Mouse (Mus musculus): Measurements from ENCODE around the gene Nab1. TPM values are rescaled to one million over a fixed set of nuclear protein-coding genes. Genes with fewer than 3 reads are reported as not detected.

Nab1 gene
- polyA plus RNA-seq, 1 experiment from 2014 or later = 48.0 TPM

DNA sequence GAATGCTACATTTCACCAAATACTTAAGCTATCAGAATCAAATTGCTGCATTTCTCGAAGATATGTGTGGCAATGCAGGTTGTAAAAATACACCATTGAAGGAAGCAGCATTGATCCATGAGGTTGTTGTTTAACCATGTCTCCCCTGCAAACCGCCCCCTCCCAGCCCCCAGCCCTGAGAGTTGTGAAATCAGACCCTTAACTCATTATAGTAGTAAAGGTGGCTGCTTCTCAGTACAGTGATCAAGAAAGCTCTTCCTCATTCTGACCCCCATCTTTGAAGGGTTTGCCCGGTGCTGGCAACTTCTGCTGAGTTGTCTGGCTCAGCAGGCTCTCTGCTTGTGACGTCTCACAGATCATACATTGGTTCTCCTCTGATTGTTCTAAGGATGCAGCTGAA is 66.4 kb downstream of the Nab1 start:
- POLR2A ChIA-PET = no interaction called here
- ATAC-seq (no peak), DNase-seq (ENCODE audit: low read depth, low spot score) (no peak)
- H3K27me3 ChIP-seq = peaks cover 19% of the 10 kb centered on the region
- CTCF ChIA-PET = interaction anchor here (1.3 kb wide), 1 partner anchor 14 kb away, joined by 3 read pairs; no protein-coding TSS in a partner anchor
- no peak for TF ChIP-seq CTCF (IDR thresholded peaks at IDR 0.05)
- in situ Hi-C loops (cut with MboI; ENCODE audit: low pct_unique_long_range_greater_than_20kb) = no loop called here

DNA sequence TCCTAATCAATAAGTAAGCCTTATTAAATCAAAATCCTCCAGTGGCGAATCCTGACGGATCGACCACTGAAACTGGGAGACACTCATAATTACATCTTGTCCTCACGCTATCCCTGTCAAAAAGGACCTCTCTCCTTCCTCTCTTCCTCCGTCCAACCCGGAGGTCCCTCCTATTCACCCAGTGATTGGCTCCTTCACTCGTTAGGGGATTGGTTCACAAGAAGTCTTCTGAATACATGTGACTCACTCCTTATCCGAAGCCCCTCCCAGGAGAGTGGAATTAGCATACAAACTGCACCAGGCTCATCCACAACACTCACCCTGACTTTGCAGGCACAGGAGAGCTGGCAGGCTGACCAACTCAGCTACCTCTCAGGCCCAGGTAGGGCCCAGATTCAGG is 68.7 kb downstream of the Nab1 start:
- POLR2A ChIA-PET = no interaction called here

DNA sequence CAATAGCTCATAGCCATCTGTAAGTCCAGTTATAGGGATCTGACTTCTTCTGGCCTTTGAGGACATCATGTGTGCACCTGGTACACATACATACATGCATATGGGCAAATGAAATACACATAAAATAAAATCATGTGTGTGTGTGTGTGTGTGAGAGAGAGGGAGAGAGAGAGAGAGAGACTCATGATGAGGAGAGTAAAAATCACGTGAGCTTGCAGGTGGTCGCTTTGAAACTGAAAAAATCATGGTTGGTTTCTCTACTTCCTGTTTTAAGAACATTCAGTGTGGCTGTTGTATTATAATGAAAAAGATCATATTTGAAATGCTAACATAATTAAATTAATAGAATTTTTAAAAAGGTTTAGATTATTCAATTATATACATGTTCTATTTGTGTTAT is 69.9 kb downstream of the Nab1 start:
- no peak for TF ChIP-seq CTCF (IDR thresholded peaks at IDR 0.05)
- no peaks in the 10 kb centered on the region for H3K27me3 ChIP-seq
- in situ Hi-C loops (cut with MboI; ENCODE audit: low pct_unique_long_range_greater_than_20kb) = no loop called here
- DNase-seq (ENCODE audit: low read depth, low spot score) (no peak), ATAC-seq (no peak)
- ChIA-PET POLR2A (no interaction called here), CTCF (no interaction called here)

More for the DNA sequence above, 68.7 kb downstream of the Nab1 start:
- CTCF ChIA-PET = no interaction called here
- ATAC-seq (no peak), DNase-seq (ENCODE audit: low read depth, low spot score) (no peak)
- in situ Hi-C loops (cut with MboI; ENCODE audit: low pct_unique_long_range_greater_than_20kb) = no loop called here
- peaks cover 2% of the 10 kb centered on the region for H3K27me3 ChIP-seq
- no peak for TF ChIP-seq CTCF (IDR thresholded peaks at IDR 0.05)

DNA sequence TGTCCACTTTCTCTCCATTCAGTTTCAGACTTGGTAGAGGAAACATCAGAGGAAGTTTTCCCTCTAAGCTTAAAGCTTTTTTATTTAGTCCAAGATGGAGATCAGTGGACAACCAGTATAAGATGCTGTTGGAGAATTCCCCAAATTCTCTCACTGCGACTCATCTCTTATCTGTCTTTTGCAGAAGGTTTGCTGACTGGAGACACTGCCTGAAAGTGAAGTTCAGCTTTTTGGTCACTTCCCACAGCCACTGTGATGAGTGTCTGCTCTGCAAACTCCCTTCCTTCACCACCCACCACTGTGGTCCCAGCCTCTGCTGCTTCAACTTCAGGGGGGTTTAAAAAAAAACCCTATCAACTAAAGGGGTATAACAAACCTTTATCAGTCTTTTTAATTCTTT is 70.4 kb downstream of the Nab1 start:
- no peaks in the 10 kb centered on the region for H3K27me3 ChIP-seq
- CTCF ChIA-PET = no interaction called here
- POLR2A ChIA-PET = no interaction called here
- in situ Hi-C loops (cut with MboI; ENCODE audit: low pct_unique_long_range_greater_than_20kb) = no loop called here
- no peak for TF ChIP-seq CTCF (IDR thresholded peaks at IDR 0.05)
- ATAC-seq (peak; percentile 39), DNase-seq (ENCODE audit: low read depth, low spot score) (no peak)

DNA sequence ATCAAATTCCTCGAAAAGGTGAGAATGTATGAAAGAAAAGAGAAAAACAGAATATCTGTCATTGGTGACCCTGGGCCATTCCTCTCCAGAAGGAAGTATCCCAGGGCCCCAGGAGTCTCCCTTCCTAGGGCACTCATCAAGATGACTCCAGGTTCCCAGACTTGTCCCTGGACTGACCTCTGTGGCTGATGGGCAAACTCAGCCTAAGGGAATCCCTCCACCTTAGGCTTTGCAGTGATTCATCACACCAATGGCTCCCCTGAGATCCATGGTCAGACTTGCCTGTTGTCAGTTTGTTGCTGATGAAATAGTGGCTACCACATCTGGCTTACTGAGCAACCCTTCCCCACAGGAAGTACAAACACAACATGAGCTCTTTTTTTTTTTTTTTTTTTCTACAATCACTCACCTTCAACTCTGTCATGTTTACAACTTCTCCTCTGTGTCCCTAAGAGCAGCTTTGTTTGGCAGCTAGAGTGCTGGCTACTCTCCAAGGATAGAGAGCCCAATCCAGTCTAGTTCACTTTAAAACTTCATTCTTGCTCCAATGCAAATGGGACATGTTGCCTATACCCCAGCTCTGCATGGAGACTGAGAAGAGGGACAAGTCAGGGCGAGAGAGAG is 72.5 kb downstream of the Nab1 start:
- ATAC-seq (peak; percentile 60), DNase-seq (ENCODE audit: low read depth, low spot score) (no peak)
- CTCF ChIA-PET = no interaction called here

DNA sequence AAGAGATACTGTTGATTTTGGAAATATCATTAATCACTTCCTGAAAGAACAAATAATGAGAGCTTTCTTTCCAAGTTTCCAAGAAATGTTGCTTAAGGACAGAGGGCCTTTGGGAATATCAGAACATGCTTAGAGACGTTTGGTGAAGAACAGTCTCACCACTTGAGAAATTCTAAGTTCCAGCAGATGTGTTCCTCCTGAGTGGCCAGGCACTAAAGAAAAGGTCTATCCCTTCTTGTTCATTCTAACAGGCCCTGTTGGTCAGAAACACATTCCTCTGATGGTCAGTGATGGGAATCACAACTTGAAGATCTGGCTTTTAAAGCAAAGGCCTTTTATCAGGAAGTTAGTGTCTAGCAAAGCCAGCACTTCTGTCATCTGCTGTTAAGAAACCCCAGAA is 76.6 kb downstream of the Nab1 start:
- ChIA-PET POLR2A (no interaction called here), CTCF (no interaction called here)
- H3K27me3 ChIP-seq = no peaks in the 10 kb centered on the region
- no peak for TF ChIP-seq CTCF (IDR thresholded peaks at IDR 0.05)
- in situ Hi-C loops (cut with MboI; ENCODE audit: low pct_unique_long_range_greater_than_20kb) = no loop called here
- DNase-seq (ENCODE audit: low read depth, low spot score) (no peak), ATAC-seq (no peak)

More for the DNA sequence above, 72.5 kb downstream of the Nab1 start:
- no peaks in the 10 kb centered on the region for H3K27me3 ChIP-seq
- POLR2A ChIA-PET = no interaction called here
- no peak for TF ChIP-seq CTCF (IDR thresholded peaks at IDR 0.05)
- in situ Hi-C loops (cut with MboI; ENCODE audit: low pct_unique_long_range_greater_than_20kb) = no loop called here

DNA sequence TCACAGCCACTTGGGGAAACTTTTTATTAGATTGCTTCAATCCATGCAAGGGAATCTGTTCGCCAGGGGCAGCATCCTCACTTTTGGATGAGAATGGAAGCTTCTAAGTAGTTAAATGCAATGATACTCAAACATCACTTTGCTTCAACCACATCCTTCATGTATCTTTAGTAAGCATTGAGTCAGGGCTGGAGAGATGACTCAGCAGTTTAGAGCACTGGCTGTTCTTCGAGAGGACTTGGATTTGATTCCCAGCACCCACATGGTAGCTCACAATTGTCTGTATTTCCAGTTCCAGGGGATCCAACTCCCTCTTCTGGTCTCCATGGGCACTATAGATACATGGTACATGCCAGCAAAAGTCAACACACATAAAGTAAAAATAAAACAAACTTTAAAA is 77.4 kb downstream of the Nab1 start:
- no peak for TF ChIP-seq CTCF (IDR thresholded peaks at IDR 0.05)

DNA sequence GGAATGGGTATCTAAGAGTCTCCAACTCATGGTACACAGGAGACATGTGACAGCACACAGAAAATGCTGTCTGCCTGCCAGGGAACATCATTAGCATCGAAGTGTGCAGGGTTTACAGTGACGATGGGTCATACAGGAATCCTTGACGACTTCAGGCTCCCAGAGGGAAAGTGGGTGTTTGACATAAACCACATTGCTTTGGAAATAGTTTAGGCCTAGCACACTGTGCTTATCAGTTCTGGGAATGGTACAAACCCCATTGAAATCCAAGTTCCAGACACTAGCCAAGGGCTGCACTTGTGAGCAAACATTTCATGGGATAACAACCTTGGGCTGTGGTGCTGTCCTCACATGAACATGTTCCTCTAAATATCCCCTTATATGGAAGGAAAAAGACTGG is 78.3 kb downstream of the Nab1 start:
- in situ Hi-C loops (cut with MboI; ENCODE audit: low pct_unique_long_range_greater_than_20kb) = no loop called here
- ChIA-PET POLR2A (no interaction called here), CTCF (no interaction called here)
- DNase-seq (ENCODE audit: low read depth, low spot score) (no peak), ATAC-seq (no peak)
- H3K27me3 ChIP-seq = no peaks in the 10 kb centered on the region
- no peak for TF ChIP-seq CTCF (IDR thresholded peaks at IDR 0.05)

More for the DNA sequence above, 77.4 kb downstream of the Nab1 start:
- ChIA-PET CTCF (interaction anchor here (1.2 kb wide), 1 partner anchor 35 kb away, joined by 3 read pairs; no protein-coding TSS in a partner anchor), POLR2A (interaction anchor here (0.7 kb wide), 1 partner anchor 32 kb away, joined by 4 read pairs; no protein-coding TSS in a partner anchor)
- no peaks in the 10 kb centered on the region for H3K27me3 ChIP-seq
- in situ Hi-C loops (cut with MboI; ENCODE audit: low pct_unique_long_range_greater_than_20kb) = no loop called here
- no peak for DNase-seq (ENCODE audit: low read depth, low spot score)
- no peak for ATAC-seq

DNA sequence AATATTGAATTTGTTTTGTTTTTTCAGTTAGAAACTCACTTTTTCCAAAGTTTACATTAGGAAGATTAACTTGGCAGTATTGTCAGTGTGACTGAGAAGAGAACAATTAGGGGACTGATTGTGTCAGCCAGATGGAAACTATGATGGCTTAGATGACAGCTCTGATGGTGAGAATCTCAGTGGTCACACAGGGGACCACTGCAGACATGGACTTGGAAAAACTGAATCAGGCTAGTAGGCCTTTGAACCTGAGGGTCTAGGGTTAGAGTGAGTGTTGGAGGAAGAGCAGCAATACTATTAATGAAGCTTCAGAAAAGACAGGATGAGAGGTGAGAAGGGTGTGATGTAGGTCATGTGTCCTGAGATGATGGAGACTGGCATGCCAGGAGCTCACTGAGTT is 78.9 kb downstream of the Nab1 start:
- CTCF ChIA-PET = no interaction called here
- H3K27me3 ChIP-seq = no peaks in the 10 kb centered on the region
- no peak for TF ChIP-seq CTCF (IDR thresholded peaks at IDR 0.05)
- DNase-seq (ENCODE audit: low read depth, low spot score) (no peak), ATAC-seq (no peak)
- in situ Hi-C loops (cut with MboI; ENCODE audit: low pct_unique_long_range_greater_than_20kb) = no loop called here
- POLR2A ChIA-PET = no interaction called here

DNA sequence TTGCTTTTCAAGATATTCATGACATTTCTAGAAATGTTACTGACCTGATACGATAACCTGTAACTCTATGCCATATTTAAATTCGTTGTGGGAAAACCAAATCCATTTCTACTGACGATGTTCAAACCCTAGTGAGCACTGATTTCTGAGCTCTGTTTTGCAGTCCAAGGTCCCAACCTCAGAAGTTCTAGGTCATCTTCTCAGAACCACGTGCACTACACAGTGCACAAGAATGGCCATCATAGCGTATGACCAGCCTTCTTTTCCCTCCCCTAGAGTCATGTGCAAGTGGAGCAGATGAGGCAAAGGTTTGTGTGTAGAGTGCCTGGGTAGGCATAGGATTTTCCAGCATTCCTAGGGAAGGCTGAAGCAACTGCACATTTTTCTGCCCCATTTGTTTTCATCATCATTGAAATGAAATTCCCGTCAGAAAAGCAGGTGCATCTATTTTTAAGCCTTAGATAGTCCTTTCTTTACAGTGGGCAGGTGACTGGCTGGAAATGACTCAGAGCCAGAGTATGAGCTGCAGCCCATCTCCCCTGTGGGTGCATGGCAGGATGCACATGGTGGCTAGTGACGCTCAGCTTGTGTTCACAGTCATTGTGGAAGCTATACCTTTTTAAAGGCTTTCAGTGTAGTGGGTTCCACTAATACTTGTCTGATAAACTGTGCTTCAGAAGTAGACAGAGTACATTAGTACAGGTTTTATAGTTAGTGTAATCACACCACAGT is 81.2 kb downstream of the Nab1 start:
- CTCF ChIA-PET = no interaction called here

More for the DNA sequence above, 81.2 kb downstream of the Nab1 start:
- H3K27me3 ChIP-seq = peaks cover 3% of the 10 kb centered on the region
- POLR2A ChIA-PET = no interaction called here
- no peak for TF ChIP-seq CTCF (IDR thresholded peaks at IDR 0.05)
- DNase-seq (ENCODE audit: low read depth, low spot score) (no peak), ATAC-seq (no peak)
- in situ Hi-C loops (cut with MboI; ENCODE audit: low pct_unique_long_range_greater_than_20kb) = no loop called here

Other genes with a start within 250 kb of the Nab1 start
- 6.6 TPM for gene Nemp2, start 130.0 kb upstream of the Nab1 start, polyA plus RNA-seq (2021)
- gene Mfsd6, start 226.8 kb upstream of the Nab1 start, polyA plus RNA-seq (2021) = 20.9 TPM

Data from Patski (cell line).